Mouse (Mus musculus): ENCODE data around the gene Lpp.

DNA sequence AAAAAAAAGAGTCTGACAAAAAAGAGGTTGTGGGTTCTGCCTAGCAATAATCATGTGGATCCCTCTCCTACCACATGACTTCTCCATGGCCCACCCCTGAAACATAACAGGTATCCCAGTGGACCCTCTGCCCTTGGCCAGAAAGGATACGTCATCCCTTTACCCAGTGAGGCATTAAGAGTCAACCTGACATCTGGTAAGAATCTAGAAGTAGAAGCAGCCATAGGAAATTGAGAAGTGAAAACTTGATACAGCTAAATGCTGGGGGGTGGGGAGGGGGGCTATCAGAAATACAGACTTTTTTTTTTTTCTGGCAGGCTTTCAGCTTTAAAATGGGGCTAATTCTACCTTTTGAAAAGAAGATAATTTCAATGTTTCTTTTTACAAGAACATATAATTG lies 445.7 kb downstream of the Lpp start:
- TF ChIP-seq POLR2A (IDR thresholded peaks at IDR 0.05; ENCODE audit: control insufficient read depth, extremely low read depth, insufficient read depth, low read length, poor library complexity): no peak
- no peak for TF ChIP-seq CTCF (IDR thresholded peaks at IDR 0.05; ENCODE audit: borderline replicate concordance, control insufficient read depth, extremely low read depth, insufficient read depth, low read length, poor library complexity)

All from thymus, adult 2 months (tissue).